Mouse (Mus musculus): ENCODE measurements around the gene Tdrd3. TPM values are rescaled to one million over a fixed set of nuclear protein-coding genes. Genes with fewer than 3 reads are reported as not detected.

The Tdrd3 gene
- polyA plus RNA-seq, 1 experiment from 2014 or later = 5.9 TPM

DNA sequence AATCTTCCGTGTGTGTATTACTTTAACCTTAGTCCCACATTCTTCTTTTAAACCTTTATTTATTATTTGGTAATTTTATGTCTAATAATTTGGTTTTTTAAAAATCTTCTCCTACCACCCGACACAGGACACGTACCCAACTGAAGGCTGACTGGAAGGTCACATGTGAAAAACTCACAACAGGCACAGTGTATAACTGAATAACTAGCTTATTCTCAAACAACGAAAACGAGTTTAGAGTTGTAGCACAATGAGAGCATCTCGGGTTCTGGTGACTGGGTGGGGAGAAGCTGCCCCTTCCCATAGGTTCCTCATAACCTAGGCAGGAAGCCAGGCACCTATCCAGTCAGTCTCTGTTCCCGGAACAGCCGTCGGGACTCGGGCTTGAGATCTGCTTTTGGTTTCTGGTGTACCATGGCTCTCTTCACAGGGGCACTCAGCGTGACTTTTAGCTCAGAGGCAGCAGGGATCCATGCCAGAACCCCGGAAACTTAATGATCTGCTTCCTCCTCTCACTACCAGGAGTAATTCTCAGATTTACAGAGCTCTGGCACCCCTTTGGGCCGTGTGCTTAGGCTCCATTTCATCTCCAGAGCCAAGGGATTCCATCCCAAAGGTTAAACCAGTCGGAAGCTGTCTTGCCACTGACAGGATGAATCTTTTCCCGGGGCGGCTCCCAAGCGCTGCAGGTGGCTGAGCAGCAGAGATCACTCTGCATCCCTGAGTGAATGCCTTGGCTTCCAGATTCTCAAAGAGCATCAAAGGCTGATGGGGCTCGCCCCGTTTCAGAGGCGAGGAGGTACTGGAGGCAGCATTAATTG lies 151.4 kb downstream of the Tdrd3 start:
- Histone ChIP-seq H3K27me3 (peaks cover 10% of the 10 kb centered on the region; the same call in 1 of the 2 replicates), H3K36me3 (replicated peaks) (no peaks in the 10 kb centered on the region), H3K4me1 (replicated peaks) (no peaks in the 10 kb centered on the region), H3K4me3 (replicated peaks) (no peak overlapping the region), H3K9ac (no peak overlapping the region), H3K27ac (replicated peaks) (no peak overlapping the region), H3K9me3 (replicated peaks) (no peaks in the 10 kb centered on the region), H3K4me2 (peak overlapping the region; percentile 3; the same call in 1 of the 2 replicates)
- ATAC-seq (ENCODE audit: insufficient read depth) = no peak
- 13% methylated on average over 20 of the region's 20 CpGs for WGBS (ENCODE audit: insufficient replicate concordance)

DNA sequence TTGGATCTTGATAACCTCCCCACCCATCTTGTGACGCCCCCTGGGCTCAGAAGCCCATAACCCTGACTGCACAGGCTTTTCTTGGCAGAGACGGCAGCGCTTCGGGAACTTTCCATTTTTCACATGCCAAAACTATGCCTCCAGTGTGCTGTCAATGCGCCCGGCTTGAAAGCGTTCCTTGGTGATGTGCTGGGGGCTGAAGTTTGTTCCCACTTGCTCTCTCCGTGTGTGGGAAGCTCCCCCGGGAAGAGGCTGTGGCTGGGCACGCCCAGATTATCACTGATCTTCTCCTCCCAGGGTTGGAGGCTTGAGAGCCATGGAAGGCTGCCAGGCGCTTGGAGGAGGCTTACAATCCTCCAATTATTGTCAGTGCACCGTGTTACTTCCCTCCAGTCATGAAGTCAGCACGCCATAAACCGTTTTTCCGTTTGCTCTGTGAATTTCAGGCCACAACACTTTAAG lies 152.0 kb downstream of the Tdrd3 start:
- Histone ChIP-seq H3K4me3 (replicated peaks) (no peak overlapping the region), H3K27me3 (peaks cover 10% of the 10 kb centered on the region; the same call in 1 of the 2 replicates), H3K9ac (no peak overlapping the region), H3K4me2 (peak overlapping the region; percentile 3; the same call in 1 of the 2 replicates), H3K9me3 (replicated peaks) (no peaks in the 10 kb centered on the region), H3K4me1 (replicated peaks) (no peaks in the 10 kb centered on the region), H3K27ac (replicated peaks) (no peak overlapping the region), H3K36me3 (replicated peaks) (no peaks in the 10 kb centered on the region)
- ATAC-seq (ENCODE audit: insufficient read depth) = no peak
- WGBS (ENCODE audit: insufficient replicate concordance) = 16% methylated on average over 15 of the region's 15 CpGs

DNA sequence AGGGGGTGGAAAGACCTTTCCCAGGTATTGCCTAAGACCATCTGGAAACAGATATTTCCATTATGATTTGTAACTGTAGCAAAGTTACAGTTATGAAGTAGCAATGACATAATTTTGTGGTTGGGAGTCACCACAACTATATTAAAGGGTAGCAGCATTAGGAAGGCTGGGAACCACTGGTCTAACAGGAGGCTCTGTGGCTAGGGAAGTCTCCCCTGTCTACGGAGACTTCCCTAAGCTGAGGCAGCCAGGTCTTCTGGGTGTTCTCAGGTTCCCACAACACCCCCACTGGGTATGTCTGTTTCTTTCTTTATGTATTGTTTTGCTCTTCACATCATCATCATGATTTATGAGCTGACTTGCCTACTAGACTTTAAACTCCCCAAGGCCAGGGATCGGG lies 153.0 kb downstream of the Tdrd3 start:
- H3K4me1 ChIP-seq (replicated peaks) = no peaks in the 10 kb centered on the region
- no peak overlapping the region for H3K4me3 ChIP-seq (replicated peaks)
- no peaks in the 10 kb centered on the region for H3K9me3 ChIP-seq (replicated peaks)
- H3K36me3 ChIP-seq (replicated peaks) = no peaks in the 10 kb centered on the region
- no peak overlapping the region for H3K9ac ChIP-seq
- H3K27ac ChIP-seq (replicated peaks) = no peak overlapping the region
- H3K27me3 ChIP-seq = peaks cover 10% of the 10 kb centered on the region; the same call in 1 of the 2 replicates
- H3K4me2 ChIP-seq = no peak overlapping the region
- ATAC-seq (ENCODE audit: insufficient read depth) = no peak
- whole genome bisulfite sequencing (ENCODE audit: insufficient replicate concordance) = 74% methylated on average over 2 of the region's 2 CpGs

DNA sequence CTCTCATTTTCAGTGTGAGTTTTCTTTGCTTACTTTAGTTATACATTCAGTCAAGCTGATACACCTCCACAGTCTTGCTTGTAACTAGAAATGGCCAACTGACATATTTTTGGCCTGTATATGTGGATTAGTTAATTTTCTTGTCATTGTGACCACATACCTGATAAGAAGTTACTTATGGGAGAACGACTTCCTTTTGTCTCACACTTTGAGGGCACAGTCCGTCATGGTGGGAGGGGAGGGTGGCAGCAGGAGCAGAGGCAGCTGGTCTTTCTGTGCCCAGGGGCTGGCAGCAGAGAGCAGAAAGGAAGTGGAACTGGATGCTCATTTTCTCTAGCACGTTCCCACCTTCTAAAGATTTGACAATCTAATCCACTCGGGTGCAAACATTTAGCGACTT lies 156.0 kb downstream of the Tdrd3 start:
- 28% methylated on average over 5 of the region's 5 CpGs for WGBS (ENCODE audit: insufficient replicate concordance)
- Histone ChIP-seq H3K4me3 (replicated peaks) (no peak overlapping the region), H3K36me3 (replicated peaks) (no peaks in the 10 kb centered on the region), H3K4me2 (no peak overlapping the region), H3K9ac (no peak overlapping the region), H3K9me3 (replicated peaks) (no peaks in the 10 kb centered on the region), H3K27me3 (peaks cover 10% of the 10 kb centered on the region; the same call in 1 of the 2 replicates), H3K4me1 (replicated peaks) (no peaks in the 10 kb centered on the region), H3K27ac (replicated peaks) (no peak overlapping the region)
- no peak for ATAC-seq (ENCODE audit: insufficient read depth)

DNA sequence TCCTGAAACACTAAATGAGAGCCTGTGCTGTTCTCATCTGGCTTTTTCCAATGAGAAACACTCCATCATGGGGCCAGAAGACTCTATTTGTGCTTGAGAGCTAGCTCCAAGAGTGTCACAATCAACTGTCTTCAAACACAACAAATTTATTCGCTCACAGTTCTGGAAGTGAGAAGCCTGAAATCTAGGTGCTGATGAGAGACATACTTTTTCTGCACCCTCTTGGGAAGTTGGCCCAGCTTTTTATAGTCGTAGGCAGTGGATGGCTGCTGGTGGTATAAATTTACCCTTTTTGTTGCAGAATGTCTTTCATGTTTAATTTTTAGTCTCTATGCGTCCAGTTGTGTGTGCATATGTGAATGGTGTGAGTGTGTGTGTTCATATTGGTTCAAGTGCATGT lies 166.2 kb downstream of the Tdrd3 start:
- H3K9me3 ChIP-seq (replicated peaks) = no peaks in the 10 kb centered on the region
- 55% methylated on average over 3 of the region's 3 CpGs for WGBS (ENCODE audit: insufficient replicate concordance)
- H3K27me3 ChIP-seq = no peaks in the 10 kb centered on the region
- no peak overlapping the region for H3K27ac ChIP-seq (replicated peaks)
- H3K4me3 ChIP-seq (replicated peaks) = no peak overlapping the region
- H3K36me3 ChIP-seq (replicated peaks) = no peaks in the 10 kb centered on the region
- no peaks in the 10 kb centered on the region for H3K4me1 ChIP-seq (replicated peaks)
- no peak for ATAC-seq (ENCODE audit: insufficient read depth)
- H3K4me2 ChIP-seq = no peak overlapping the region
- no peak overlapping the region for H3K9ac ChIP-seq

Measured in liver, embryonic 15.5 days (tissue).